Mouse (Mus musculus) 3T3-L1 (cell line): ENCODE measurements around the gene Llcfc1.

Experiments
- DNase-seq: peaks from one replicate; pipeline ENCODE4 v3.0.0-alpha.2; 2015; ENCODE audit warnings: low read depth, low spot score

Llcfc1 gene

GRCm38 (mm10) chr6:41704123-41704522 is 19.9 kb downstream of the Llcfc1 start, which contains the start of gene Kel:
Kel (minus strand) TSS chr6:41704339.
- no peak for DNase-seq

GRCm38 (mm10) chr6:41706275-41706674 is 22.0 kb downstream of the Llcfc1 start:
- DNase-seq, result no peak

GRCm38 (mm10) chr6:41710281-41710680 is 26.1 kb downstream of the Llcfc1 start:
- no peak for DNase-seq

GRCm38 (mm10) chr6:41721430-41721829 is 37.2 kb downstream of the Llcfc1 start:
- no peak for DNase-seq

GRCm38 (mm10) chr6:41727989-41728609 is 43.9 kb downstream of the Llcfc1 start:
- DNase-seq, result no peak

- DNase-seq, result no peak
Measured at GRCm38 (mm10) chr6:41734719-41735470, 50.7 kb downstream of the Llcfc1 start.
